Mouse (Mus musculus) intestine, embryonic 14.5 days (tissue): ENCODE data around the gene Acrv1. TPM values are rescaled to one million over a fixed set of nuclear protein-coding genes. Genes with fewer than 3 reads are reported as not detected.

ENCODE experiments used
- ATAC-seq: fragments of 200-750 bp; cut with Nextera tagmentation; replicated peaks from 2 replicates; pipeline ENCODE4 v1.8.0; 2017; ENCODE audit warnings: low read depth, moderate number of reproducible peaks, moderate TSS enrichment, moderate library complexity; ENCODE audit not compliant: low FRiP score, low TSS enrichment
- DNase-seq: peaks from one replicate; pipeline ENCODE4 v3.0.0-alpha.2; 2018; ENCODE audit warnings: low spot score
- H3K27ac ChIP-seq: fragments of 300-500 bp; sonication (generic); 2 replicates; pipeline ENCODE4 v1.5.1; 2014; ENCODE audit warnings: low read depth, mild to moderate bottlenecking, control low read depth
- H3K27me3 ChIP-seq: fragments of 300-500 bp; sonication (generic); replicated peaks from 2 replicates; pipeline ENCODE4 v1.6.1; 2014; ENCODE audit warnings: low read length, control low read depth; ENCODE audit not compliant: control insufficient read depth, insufficient read depth
- H3K36me3 ChIP-seq: fragments of 300-500 bp; sonication (generic); 2 replicates; pipeline ENCODE4 v1.6.1; 2014; ENCODE audit warnings: low read length, control low read depth; ENCODE audit not compliant: control insufficient read depth, insufficient read depth
- H3K4me1 ChIP-seq: fragments of 300-500 bp; sonication (generic); replicated peaks from 2 replicates; pipeline ENCODE4 v1.6.1; 2014; ENCODE audit warnings: low read length, control low read depth, mixed read lengths; ENCODE audit not compliant: control insufficient read depth, insufficient read depth
- H3K4me2 ChIP-seq: fragments of 300-500 bp; sonication (generic); 2 replicates; pipeline ENCODE4 v1.6.1; 2014; ENCODE audit warnings: low read length
- H3K4me3 ChIP-seq: fragments of 300-500 bp; sonication (generic); 2 replicates; pipeline ENCODE4 v1.5.1; 2014; ENCODE audit warnings: low read depth, low read length, control low read depth, mixed read lengths
- H3K9ac ChIP-seq: fragments of 300-500 bp; sonication (generic); 2 replicates; pipeline ENCODE4 v1.6.1; 2014; ENCODE audit warnings: mild to moderate bottlenecking, low read length
- H3K9me3 ChIP-seq: fragments of 300-500 bp; sonication (generic); 2 replicates; pipeline ENCODE4 v1.6.1; 2016; ENCODE audit warnings: low read length, control low read depth; ENCODE audit not compliant: control insufficient read depth
- WGBS: fragments of 180-500 bp; shearing (Covaris S2); extraction: QIAGEN DNeasy Blood & Tissue Kit; methylation state at CpG from one replicate; pipeline ENCODE4 v1.1.7; 2014; 5-methylcytosine and 5-hydroxymethylcytosine counted together
- polyA plus RNA-seq: library from polyadenylated mRNA; unstranded; fragments of >200 nt; fragmentation: Nextera tagmentation; extraction: Ambion mirVana; gene quantifications from 2 replicates; pipeline ENCODE4 v1.2.1, GENCODE M21; 2014

Gene Acrv1
- polyA plus RNA-seq, 1 experiment from 2014 or later, result 0.05 TPM

DNA sequence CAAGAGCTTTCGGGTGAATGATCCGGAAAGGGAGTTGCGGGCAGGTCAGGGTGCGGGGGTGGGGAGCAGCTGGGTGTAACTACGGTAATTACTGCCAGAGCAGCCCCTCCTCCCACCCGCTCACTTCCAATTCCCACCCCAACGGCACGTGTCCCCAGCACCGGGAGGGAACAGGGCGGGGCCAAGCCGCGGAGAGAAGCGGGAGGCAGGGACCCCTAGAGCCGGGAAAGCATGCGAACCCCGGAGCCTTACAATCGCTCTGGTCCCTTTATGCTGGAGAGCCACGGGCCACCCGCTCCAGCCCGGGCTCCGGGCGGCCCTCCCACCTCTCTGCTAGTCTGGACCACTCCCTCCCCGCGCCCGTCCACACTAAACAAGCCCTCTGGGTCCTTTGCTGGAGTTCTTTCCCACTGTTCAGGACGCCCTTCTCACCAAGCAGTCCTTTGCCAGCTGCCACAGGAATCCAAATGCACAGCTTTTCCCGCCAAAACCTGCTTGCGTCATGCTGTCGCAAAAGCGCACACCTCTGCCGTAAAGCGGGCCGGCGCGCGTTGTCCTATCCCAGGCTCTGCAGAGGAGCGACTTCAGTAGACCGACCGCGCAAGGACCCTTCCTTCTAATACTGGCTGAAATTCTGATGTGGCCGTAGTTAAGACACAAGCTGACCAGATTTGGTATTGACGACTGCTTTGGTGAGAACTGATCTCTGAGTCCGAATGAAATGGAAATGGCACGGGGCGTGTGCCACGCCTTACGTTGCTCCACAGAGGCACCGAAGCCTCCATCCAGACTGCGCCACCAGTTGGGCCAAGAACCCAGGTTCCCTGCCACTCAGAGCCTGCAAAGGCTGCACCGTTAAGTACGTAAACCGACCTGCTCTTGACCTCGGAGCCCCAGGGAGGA is 33.4 kb downstream of the Acrv1 start:
- peak overlapping the region; percentile 86 for H3K9ac ChIP-seq

DNA sequence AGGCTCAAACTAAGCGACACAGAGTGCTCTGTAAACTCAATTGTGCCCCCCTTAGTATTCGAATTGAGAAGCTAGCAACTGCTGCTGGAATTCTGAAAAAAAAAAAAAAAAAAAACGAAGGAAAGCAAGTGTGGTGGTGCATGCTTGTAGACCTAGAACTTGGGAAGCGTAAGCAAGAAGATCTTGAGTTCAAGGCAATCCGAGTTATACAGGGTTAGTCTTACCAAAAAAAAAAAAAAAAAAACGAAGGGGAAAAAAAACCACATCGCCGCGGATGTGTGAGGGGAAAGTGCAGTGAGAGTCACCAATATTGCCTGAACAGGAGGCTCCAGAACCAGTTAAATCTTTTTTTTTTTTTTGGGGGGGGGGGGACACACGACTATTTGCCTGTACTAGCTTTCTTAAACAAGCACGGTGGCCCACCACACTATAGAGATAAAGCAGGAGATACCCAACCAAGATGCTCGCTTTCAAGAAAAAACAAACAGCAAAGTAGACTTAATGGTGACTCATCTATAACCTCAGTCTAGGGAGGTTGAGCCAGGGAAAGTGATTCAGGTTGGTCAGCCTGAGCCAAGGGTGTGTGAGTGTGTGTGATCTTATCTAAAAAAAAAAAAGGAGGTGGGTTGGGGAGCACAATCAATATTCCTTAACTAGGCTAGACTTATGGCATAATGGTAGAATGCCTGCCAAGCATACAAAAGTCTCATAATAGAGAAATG is 34.2 kb downstream of the Acrv1 start, which contains the start of gene Chek1:
Chek1 (minus strand) TSS at position 32 of the 722 bp plus-strand sequence.
- Histone ChIP-seq H3K27me3 (no peaks in the 10 kb centered on the region), H3K9me3 (no peaks in the 10 kb centered on the region), H3K4me1 (peaks cover 14% of the 10 kb centered on the region; the same call in 1 of the 2 replicates), H3K4me3 (peak within 1 kb of the TSS; percentile 74), H3K36me3 (peaks cover 38% of the 10 kb centered on the region), H3K27ac (peak within 1 kb of the TSS; percentile 96), H3K4me2 (peak within 1 kb of the TSS; percentile 74), H3K9ac (peak within 1 kb of the TSS; percentile 86)
- 3% methylated on average over 12 of the region's 12 CpGs for WGBS
- ATAC-seq, result peak; percentile 7; the same call in 1 of the 2 replicates
- peak; percentile 54 for DNase-seq

More for the DNA sequence above, 33.4 kb downstream of the Acrv1 start:
- DNase-seq (peak; percentile 99), ATAC-seq (peak; percentile 96)
- H3K9me3 ChIP-seq, result no peaks in the 10 kb centered on the region
- H3K4me1 ChIP-seq, result peaks cover 14% of the 10 kb centered on the region; the same call in 1 of the 2 replicates
- H3K27me3 ChIP-seq, result no peaks in the 10 kb centered on the region
- H3K27ac ChIP-seq, result peak overlapping the region; percentile 96
- H3K4me2 ChIP-seq, result peak overlapping the region; percentile 74
- H3K36me3 ChIP-seq, result peaks cover 38% of the 10 kb centered on the region
- peak overlapping the region; percentile 74 for H3K4me3 ChIP-seq
- WGBS, result under 1% methylated on average over 49 of the region's 53 CpGs

Other genes with a start within 250 kb of the Acrv1 start
- gene Gm9513, start 217.6 kb upstream of the Acrv1 start, polyA plus RNA-seq, result not detected in 2 replicates
- not detected in 2 replicates for gene Gm5615, start 151.3 kb upstream of the Acrv1 start, polyA plus RNA-seq
- not detected in 2 replicates for gene Gm17689, start 110.6 kb upstream of the Acrv1 start, polyA plus RNA-seq
- not detected in 2 replicates for gene A630095E13Rik, start 49.8 kb upstream of the Acrv1 start, polyA plus RNA-seq
- gene Chek1, start 33.8 kb downstream of the Acrv1 start, polyA plus RNA-seq, result 33.4 and 40.8 TPM in 2 replicates
- 238 and 243 TPM in 2 replicates for gene Stt3a, start 74.5 kb downstream of the Acrv1 start, polyA plus RNA-seq
- gene Ei24, start 104.2 kb downstream of the Acrv1 start, polyA plus RNA-seq, result 49.0 and 50.9 TPM in 2 replicates
- 21.9 and 25.3 TPM in 2 replicates for gene Fez1, start 128.6 kb downstream of the Acrv1 start, polyA plus RNA-seq